Mouse (Mus musculus): ENCODE results near the gene Bcl2a1c. TPM values are rescaled to one million over a fixed set of nuclear protein-coding genes. Genes with fewer than 3 reads are reported as not detected.
"Not testable (repeated sequence)": the region's sequence is repeated elsewhere in the genome, so short reads cannot be mapped to it uniquely, and the experiment has no call there.

The Bcl2a1c gene
- total and polyA plus RNA-seq, 2 experiments from 2014 or later = not detected

GRCm38 (mm10) chr9:114368471-114368858 is 38.5 kb downstream of the Bcl2a1c start:
- Histone ChIP-seq H3K9me3 (ENCODE audit: low read length) (no peaks in the 10 kb centered on the region), H3K27ac (ENCODE audit: low read depth, low read length) (0 out of 2 replicates have a peak overlapping the region, but pooled peaks have one; percentile 2), H3K4me3 (ENCODE audit: low read depth, low read length) (peak overlapping the region; percentile 54), H3K9ac (peak overlapping the region; percentile 58), H3K27me3 (ENCODE audit: insufficient read depth, low read length) (no peaks in the 10 kb centered on the region), H3K4me1 (ENCODE audit: insufficient read depth) (no peaks in the 10 kb centered on the region), H3K36me3 (ENCODE audit: insufficient read depth) (no peaks in the 10 kb centered on the region), H3K4me2 (ENCODE audit: low read depth) (peak overlapping the region; percentile 88)
- ATAC-seq = peak; percentile 45
- no peak for DNase-seq
- TF ChIP-seq CTCF (IDR thresholded peaks at IDR 0.05; ENCODE audit: low read depth) = no peak
- 12% methylated on average over 12 of the region's 12 CpGs for whole genome bisulfite sequencing

- H3K36me3 ChIP-seq (ENCODE audit: insufficient read depth); ATAC-seq; H3K27me3 ChIP-seq (ENCODE audit: insufficient read depth, low read length); H3K27ac ChIP-seq (ENCODE audit: low read depth, low read length); H3K9me3 ChIP-seq (ENCODE audit: low read length); H3K4me1 ChIP-seq (ENCODE audit: insufficient read depth); H3K9ac ChIP-seq; DNase-seq; H3K4me3 ChIP-seq (ENCODE audit: low read depth, low read length): not testable (repeated sequence)
- 0 out of 2 replicates have a peak overlapping the region, but pooled peaks have one; percentile 88 for H3K4me2 ChIP-seq (ENCODE audit: low read depth)
- TF ChIP-seq CTCF (IDR thresholded peaks at IDR 0.05; ENCODE audit: low read depth) = 0 out of 2 replicates have a peak, but pooled peaks have one; percentile 19
- 53% methylated on average over 5 of the region's 5 CpGs for WGBS
Measured at GRCm38 (mm10) chr9:114369389-114369788, 39.5 kb downstream of the Bcl2a1c start.

GRCm38 (mm10) chr9:114371717-114372116 is 41.8 kb downstream of the Bcl2a1c start:
- not testable (repeated sequence) for ATAC-seq; H3K4me3 ChIP-seq (ENCODE audit: low read depth, low read length); H3K9ac ChIP-seq; H3K36me3 ChIP-seq (ENCODE audit: insufficient read depth); H3K4me2 ChIP-seq (ENCODE audit: low read depth); H3K27me3 ChIP-seq (ENCODE audit: insufficient read depth, low read length); H3K4me1 ChIP-seq (ENCODE audit: insufficient read depth); H3K27ac ChIP-seq (ENCODE audit: low read depth, low read length); H3K9me3 ChIP-seq (ENCODE audit: low read length)
- DNase-seq = peak; percentile 31
- WGBS = 31% methylated on average over 5 of the region's 5 CpGs

- Histone ChIP-seq H3K36me3 (ENCODE audit: insufficient read depth) (no peaks in the 10 kb centered on the region), H3K4me2 (ENCODE audit: low read depth) (no peak overlapping the region), H3K4me1 (ENCODE audit: insufficient read depth) (no peaks in the 10 kb centered on the region), H3K4me3 (ENCODE audit: low read depth, low read length) (no peak overlapping the region), H3K27ac (ENCODE audit: low read depth, low read length) (no peak overlapping the region), H3K9me3 (ENCODE audit: low read length) (no peaks in the 10 kb centered on the region), H3K9ac (no peak overlapping the region), H3K27me3 (ENCODE audit: insufficient read depth, low read length) (no peaks in the 10 kb centered on the region)
- WGBS = 91% methylated on average over 10 of the region's 10 CpGs
- ATAC-seq = no peak
- no peak for DNase-seq
- TF ChIP-seq CTCF (IDR thresholded peaks at IDR 0.05; ENCODE audit: low read depth) = no peak
Measured at GRCm38 (mm10) chr9:114375276-114375962, 45.5 kb downstream of the Bcl2a1c start.

GRCm38 (mm10) chr9:114377168-114377567 is 47.2 kb downstream of the Bcl2a1c start:
- no peak overlapping the region for H3K4me3 ChIP-seq (ENCODE audit: low read depth, low read length)
- TF ChIP-seq CTCF (IDR thresholded peaks at IDR 0.05; ENCODE audit: low read depth) = no peak
- no peak for DNase-seq
- no peaks in the 10 kb centered on the region for H3K27me3 ChIP-seq (ENCODE audit: insufficient read depth, low read length)
- WGBS = 93% methylated on average over 10 of the region's 10 CpGs
- no peak overlapping the region for H3K9ac ChIP-seq
- no peak overlapping the region for H3K27ac ChIP-seq (ENCODE audit: low read depth, low read length)
- no peak for ATAC-seq
- H3K4me1 ChIP-seq (ENCODE audit: insufficient read depth) = no peaks in the 10 kb centered on the region
- H3K36me3 ChIP-seq (ENCODE audit: insufficient read depth) = no peaks in the 10 kb centered on the region
- H3K9me3 ChIP-seq (ENCODE audit: low read length) = no peaks in the 10 kb centered on the region
- H3K4me2 ChIP-seq (ENCODE audit: low read depth) = no peak overlapping the region

- H3K9ac ChIP-seq = no peak overlapping the region
- H3K36me3 ChIP-seq (ENCODE audit: insufficient read depth) = 0 out of 2 replicates have a peak, but pooled peaks cover 5% of the 10 kb centered on the region
- no peaks in the 10 kb centered on the region for H3K27me3 ChIP-seq (ENCODE audit: insufficient read depth, low read length)
- no peak for TF ChIP-seq CTCF (IDR thresholded peaks at IDR 0.05; ENCODE audit: low read depth)
- DNase-seq (no peak), ATAC-seq (no peak)
- H3K4me3 ChIP-seq (ENCODE audit: low read depth, low read length) = no peak overlapping the region
- no peak overlapping the region for H3K27ac ChIP-seq (ENCODE audit: low read depth, low read length)
- no peaks in the 10 kb centered on the region for H3K4me1 ChIP-seq (ENCODE audit: insufficient read depth)
- no peak overlapping the region for H3K4me2 ChIP-seq (ENCODE audit: low read depth)
- WGBS = 89% methylated on average over 12 of the region's 12 CpGs
- H3K9me3 ChIP-seq (ENCODE audit: low read length) = no peaks in the 10 kb centered on the region
Measured at GRCm38 (mm10) chr9:114379871-114380270, 49.9 kb downstream of the Bcl2a1c start.

Other genes starting within 250 kb of the Bcl2a1c start
- 7.0 and 14.2 TPM in 2 replicates for gene Crtap, start 60.5 kb downstream of the Bcl2a1c start, total RNA-seq (2014; rRNA removed)
- gene Crtap, start 60.5 kb downstream of the Bcl2a1c start, polyA plus RNA-seq (2015; fragmentation: Nextera tagmentation; extraction: Ambion mirVana) = 23.8 and 25.5 TPM in 2 replicates
- 21.8 and 26.1 TPM in 2 replicates for gene Glb1, start 70.9 kb downstream of the Bcl2a1c start, total RNA-seq (2014; rRNA removed)
- 27.5 and 32.3 TPM in 2 replicates for gene Glb1, start 70.9 kb downstream of the Bcl2a1c start, polyA plus RNA-seq (2015; fragmentation: Nextera tagmentation; extraction: Ambion mirVana)
- 4.5 and 5.5 TPM in 2 replicates for gene Tmppe, start 71.0 kb downstream of the Bcl2a1c start, total RNA-seq (2014; rRNA removed)
- gene Tmppe, start 71.0 kb downstream of the Bcl2a1c start, polyA plus RNA-seq (2015; fragmentation: Nextera tagmentation; extraction: Ambion mirVana) = 4.6 and 6.8 TPM in 2 replicates
- gene Ccr4, start 174.8 kb downstream of the Bcl2a1c start, total RNA-seq (2014; rRNA removed) = not detected in 2 replicates
- gene Ccr4, start 174.8 kb downstream of the Bcl2a1c start, polyA plus RNA-seq (2015; fragmentation: Nextera tagmentation; extraction: Ambion mirVana) = not detected in 2 replicates
- not detected in 2 replicates for gene C130032M10Rik, start 185.6 kb downstream of the Bcl2a1c start, total RNA-seq (2014; rRNA removed)
- not detected in 2 replicates for gene C130032M10Rik, start 185.6 kb downstream of the Bcl2a1c start, polyA plus RNA-seq (2015; fragmentation: Nextera tagmentation; extraction: Ambion mirVana)
- gene Trim71, start 234.2 kb downstream of the Bcl2a1c start, total RNA-seq (2014; rRNA removed) = 0.08 and 0.19 TPM in 2 replicates
- gene Trim71, start 234.2 kb downstream of the Bcl2a1c start, polyA plus RNA-seq (2015; fragmentation: Nextera tagmentation; extraction: Ambion mirVana) = 0.10 and 0.13 TPM in 2 replicates